Mouse (Mus musculus) lung, postnatal 0 days (tissue): ENCODE measurements around the gene Dpagt1. TPM values are rescaled to one million over a fixed set of nuclear protein-coding genes. Genes with fewer than 3 reads are reported as not detected.
"Not testable (repeated sequence)": the region's sequence is repeated elsewhere in the genome, so short reads cannot be mapped to it uniquely, and the experiment has no call there.

Source experiments
- ATAC-seq: fragments of 200-750 bp; cut with Nextera tagmentation; 2 replicates; pipeline ENCODE4 v1.8.0; 2017; ENCODE audit warnings: moderate library complexity
- DNase-seq: peaks from one replicate; pipeline ENCODE4 v3.0.0-alpha.2; 2016; ENCODE audit warnings: low spot score
- H3K27ac ChIP-seq: fragments of 300-500 bp; sonication (generic); 2 replicates; pipeline ENCODE4 v1.5.1; 2014; ENCODE audit warnings: antibody characterized with exemption, mild to moderate bottlenecking, low read length, mixed read lengths
- H3K27me3 ChIP-seq: fragments of 300-500 bp; sonication (generic); replicated peaks from 2 replicates; pipeline ENCODE4 v1.6.1; 2014; ENCODE audit warnings: low read length, mixed read lengths; ENCODE audit not compliant: insufficient read depth
- H3K36me3 ChIP-seq: fragments of 300-500 bp; sonication (generic); 2 replicates; pipeline ENCODE4 v1.6.1; 2014; ENCODE audit warnings: low read length, mixed read lengths; ENCODE audit not compliant: insufficient read depth
- H3K4me1 ChIP-seq: fragments of 300-500 bp; sonication (generic); 2 replicates; pipeline ENCODE4 v1.6.1; 2014; ENCODE audit warnings: antibody characterized with exemption, low read depth, low read length, mixed read lengths; ENCODE audit not compliant: insufficient read depth
- H3K4me2 ChIP-seq: fragments of 300-500 bp; sonication (generic); replicated peaks from 2 replicates; pipeline ENCODE4 v1.6.1; 2014; ENCODE audit warnings: low read depth, mild to moderate bottlenecking, low read length, moderate library complexity, mixed read lengths
- H3K4me3 ChIP-seq: fragments of 300-500 bp; sonication (generic); 2 replicates; pipeline ENCODE4 v1.5.1; 2014; ENCODE audit warnings: low read depth, low read length
- H3K9ac ChIP-seq: fragments of 300-500 bp; sonication (generic); replicated peaks from 2 replicates; pipeline ENCODE4 v1.6.1; 2014; ENCODE audit warnings: low read depth, mild to moderate bottlenecking
- H3K9me3 ChIP-seq: fragments of 300-500 bp; sonication (generic); 2 replicates; pipeline ENCODE4 v1.6.1; 2016; ENCODE audit warnings: low read length, mixed read lengths
- CTCF ChIP-seq: IDR thresholded peaks from 2 replicates; pipeline ENCODE4 v1.5.1; 2016; ENCODE audit warnings: antibody characterized with exemption, mild to moderate bottlenecking
- EP300 ChIP-seq: IDR thresholded peaks from 2 replicates; pipeline ENCODE4 v1.6.1; 2016; ENCODE audit warnings: antibody characterized with exemption, mild to moderate bottlenecking, control low read depth
- WGBS: fragments of 180-500 bp; shearing (Covaris S2); extraction: QIAGEN DNeasy Blood & Tissue Kit; methylation state at CpG from one replicate; pipeline ENCODE4 v1.1.7; 2014; 5-methylcytosine and 5-hydroxymethylcytosine counted together
- polyA plus RNA-seq: library from polyadenylated mRNA; unstranded; fragments of >200 nt; fragmentation: Nextera tagmentation; extraction: Ambion mirVana; gene quantifications from 2 replicates; pipeline ENCODE4 v1.2.1, GENCODE M21; 2015

Dpagt1 gene
- polyA plus RNA-seq, 1 experiment from 2014 or later = 42.1 TPM

DNA sequence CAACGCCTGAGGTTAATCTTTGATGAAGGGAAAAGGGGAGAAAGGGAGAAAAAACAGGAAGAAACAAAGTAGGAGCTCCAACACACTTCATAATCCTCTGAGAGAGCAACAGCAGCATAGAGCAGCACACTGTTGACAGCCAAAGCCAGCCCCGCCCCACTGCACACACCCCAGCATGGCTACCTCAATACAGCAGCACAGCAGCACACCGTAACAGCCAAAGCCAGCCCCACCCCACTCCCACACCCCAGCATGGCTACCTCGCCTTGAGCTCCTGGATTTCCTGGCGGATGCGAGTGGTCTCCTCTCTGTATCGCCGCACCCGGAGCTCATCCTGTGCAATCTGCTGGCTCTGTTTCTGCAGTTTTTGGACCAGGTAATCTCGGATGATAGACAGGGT, 26.5 kb downstream of the Dpagt1 start:
- WGBS = 95% methylated on average over 10 of the region's 10 CpGs
- ATAC-seq = no peak
- no peak overlapping the region for H3K9ac ChIP-seq

DNA sequence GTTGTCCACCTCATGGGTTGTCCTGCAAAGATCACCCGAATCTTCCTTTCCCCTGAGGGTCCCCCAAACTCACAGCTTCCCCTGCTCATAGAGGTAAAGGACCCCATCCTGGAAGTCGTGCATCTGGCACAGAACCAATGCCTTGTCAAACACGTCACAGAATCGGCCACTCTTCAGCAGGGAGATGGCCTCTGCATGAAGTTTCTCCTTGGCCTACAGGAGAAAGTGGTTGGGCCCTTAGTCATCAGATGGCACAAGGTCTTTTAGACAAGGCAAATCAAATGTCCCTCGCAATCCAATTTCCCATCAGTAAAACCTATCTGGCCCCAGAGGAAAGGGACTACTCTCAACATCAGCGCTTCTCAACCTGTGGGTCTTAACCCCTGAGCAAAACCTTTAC, 27.3 kb downstream of the Dpagt1 start:
- no peak for ATAC-seq

More for the DNA sequence above, 26.5 kb downstream of the Dpagt1 start:
- no peaks in the 10 kb centered on the region for H3K27me3 ChIP-seq
- H3K36me3 ChIP-seq = peaks cover 53% of the 10 kb centered on the region; the same call in 1 of the 2 replicates
- no peaks in the 10 kb centered on the region for H3K9me3 ChIP-seq
- no peak for TF ChIP-seq CTCF
- TF ChIP-seq EP300 = no peak
- no peaks in the 10 kb centered on the region for H3K4me1 ChIP-seq
- DNase-seq = no peak
- H3K4me3 ChIP-seq = no peak overlapping the region
- H3K4me2 ChIP-seq = no peak overlapping the region
- no peak overlapping the region for H3K27ac ChIP-seq

DNA sequence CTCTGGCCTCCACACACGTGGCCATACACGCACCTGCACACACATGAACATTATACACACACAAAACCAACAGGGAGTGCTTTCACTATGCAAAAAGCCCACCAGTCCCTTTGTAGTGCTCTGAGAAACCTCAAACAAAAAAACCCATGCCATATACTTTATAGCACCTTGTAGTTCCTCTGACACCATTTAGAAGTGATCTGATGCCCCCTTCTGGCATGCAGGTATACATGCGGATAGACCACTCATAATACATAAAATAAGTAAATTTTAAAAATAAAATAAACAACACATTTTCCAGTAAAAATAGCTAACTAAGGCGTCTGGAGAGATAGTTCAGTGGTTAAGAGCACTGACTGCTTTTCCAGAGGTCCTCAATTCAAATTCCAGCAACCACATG, 31.4 kb downstream of the Dpagt1 start:
- Histone ChIP-seq H3K4me2 (no peak overlapping the region), H3K4me1 (no peaks in the 10 kb centered on the region), H3K36me3 (peaks cover 45% of the 10 kb centered on the region; the same call in 1 of the 2 replicates), H3K4me3 (no peak overlapping the region), H3K27ac (no peak overlapping the region), H3K27me3 (no peaks in the 10 kb centered on the region), H3K9ac (no peak overlapping the region), H3K9me3 (no peaks in the 10 kb centered on the region)
- DNase-seq (peak; percentile 67), ATAC-seq (no peak)
- TF ChIP-seq CTCF (peak; percentile 62), EP300 (no peak)
- 77% methylated on average over 4 of the region's 4 CpGs for WGBS

More for the DNA sequence above, 27.3 kb downstream of the Dpagt1 start:
- Histone ChIP-seq H3K9ac (no peak overlapping the region), H3K36me3 (peaks cover 51% of the 10 kb centered on the region; the same call in 1 of the 2 replicates), H3K4me1 (no peaks in the 10 kb centered on the region), H3K27me3 (no peaks in the 10 kb centered on the region), H3K4me3 (no peak overlapping the region), H3K27ac (no peak overlapping the region), H3K9me3 (no peaks in the 10 kb centered on the region), H3K4me2 (no peak overlapping the region)
- TF ChIP-seq EP300 (no peak), CTCF (no peak)
- WGBS = 85% methylated on average over 6 of the region's 6 CpGs
- DNase-seq = no peak

DNA sequence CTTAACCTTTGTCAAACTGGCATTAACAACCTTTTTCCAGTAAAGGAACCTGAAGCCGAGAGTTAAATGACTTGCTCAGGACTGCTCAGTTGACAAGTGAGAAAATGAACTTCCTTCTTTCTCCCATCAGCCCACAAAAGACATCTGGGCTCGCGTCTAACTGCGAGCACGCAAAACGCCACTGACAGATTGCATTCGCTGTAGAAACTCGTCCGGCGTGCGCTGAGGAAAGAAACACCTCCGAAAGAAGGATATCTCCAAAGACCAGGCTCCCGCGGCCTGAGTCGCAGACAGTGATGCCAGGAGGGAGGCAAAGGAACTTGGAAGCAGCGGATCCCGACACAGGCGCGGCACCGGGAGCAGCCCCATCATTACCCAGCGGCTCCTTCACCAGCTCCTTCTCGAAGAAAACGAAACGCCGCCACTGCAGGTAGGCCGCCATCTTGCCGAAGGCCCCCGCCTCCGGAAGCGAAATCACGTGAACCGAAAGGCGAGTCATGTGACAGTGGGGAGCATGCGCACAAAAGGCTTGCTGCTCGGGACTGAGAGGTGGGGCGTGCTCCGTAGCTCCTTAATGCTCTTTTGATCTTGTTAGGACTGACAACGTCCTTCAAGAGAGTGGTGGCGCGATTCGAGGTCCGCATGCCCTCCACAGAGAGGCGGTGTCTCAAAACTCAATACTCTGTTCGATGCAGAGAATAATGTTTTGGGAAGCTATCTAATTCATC, 35.5 kb downstream of the Dpagt1 start, which contains the start of gene Vps11:
Vps11 (minus strand) TSS at position 481 of the 728 bp plus-strand sequence.
- Histone ChIP-seq H3K9ac (peak within 1 kb of the TSS; percentile 93), H3K4me3 (peak within 1 kb of the TSS; percentile 94), H3K9me3 (no peaks in the 10 kb centered on the region), H3K27me3 (no peaks in the 10 kb centered on the region), H3K36me3 (peaks cover 14% of the 10 kb centered on the region; the same call in 1 of the 2 replicates), H3K27ac (peak within 1 kb of the TSS; percentile 85), H3K4me1 (no peaks in the 10 kb centered on the region), H3K4me2 (peak within 1 kb of the TSS; percentile 84)
- TF ChIP-seq EP300 (no peak), CTCF (peak; percentile 44)
- peak; percentile 97 for ATAC-seq
- peak; percentile 99 for DNase-seq
- 2% methylated on average over 44 of the region's 44 CpGs for WGBS

DNA sequence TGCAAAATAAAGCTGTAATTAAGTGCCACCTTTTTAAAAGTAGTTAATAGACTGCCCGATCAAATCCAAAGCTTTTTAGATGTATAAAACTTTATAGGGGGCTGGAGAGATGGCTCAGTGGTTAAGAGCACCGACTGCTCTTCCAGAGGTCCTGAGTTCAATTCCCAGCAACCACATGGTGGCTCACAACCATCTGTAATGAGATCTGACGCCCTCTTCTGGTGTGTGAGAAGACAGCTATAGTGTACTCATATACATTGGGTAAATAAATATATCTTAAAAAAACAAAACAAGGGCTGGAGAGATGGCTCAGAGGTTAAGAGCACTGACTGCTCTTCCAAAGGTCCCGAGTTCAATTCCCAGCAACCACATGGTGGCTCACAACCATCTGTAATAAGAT, 36.1 kb downstream of the Dpagt1 start:
- 0 out of 2 replicates have a peak overlapping the region, but pooled peaks have one; percentile 93 for H3K9ac ChIP-seq
- not testable (repeated sequence) for DNase-seq, H3K9me3 ChIP-seq, H3K27me3 ChIP-seq, H3K4me1 ChIP-seq
- peaks cover 12% of the 10 kb centered on the region; the same call in 1 of the 2 replicates for H3K36me3 ChIP-seq
- peak; percentile 37 for ATAC-seq
- peak overlapping the region; percentile 2; the same call in 1 of the 2 replicates for H3K27ac ChIP-seq
- WGBS = 40% methylated on average over 4 of the region's 4 CpGs
- H3K4me2 ChIP-seq = peak overlapping the region; percentile 84
- H3K4me3 ChIP-seq = peak overlapping the region; percentile 94

DNA sequence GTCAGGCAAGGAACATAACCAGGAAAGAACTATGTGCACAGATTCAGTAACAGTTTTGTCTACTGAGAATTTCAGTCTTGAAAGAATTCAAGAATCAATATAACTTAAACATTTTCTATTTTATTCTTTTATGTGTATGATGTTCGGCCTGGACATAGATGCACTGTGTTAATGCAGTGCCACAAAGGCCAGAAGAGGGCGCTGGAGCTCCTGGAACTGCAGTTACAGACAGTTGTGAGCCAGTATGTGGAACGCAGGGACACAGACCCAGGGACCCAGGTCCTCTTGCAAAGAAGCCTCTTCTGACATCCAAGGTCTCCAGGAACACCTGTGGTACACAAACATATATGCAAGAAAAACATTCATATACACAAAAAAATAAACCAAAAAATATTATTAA, 38.7 kb downstream of the Dpagt1 start:
- TF ChIP-seq CTCF = peak; percentile 51
- no peak for TF ChIP-seq EP300
- H3K36me3 ChIP-seq = peaks cover 3% of the 10 kb centered on the region; the same call in 1 of the 2 replicates
- H3K4me3 ChIP-seq = no peak overlapping the region
- DNase-seq (no peak), ATAC-seq (no peak)
- H3K4me2 ChIP-seq = no peak overlapping the region
- H3K9me3 ChIP-seq = no peaks in the 10 kb centered on the region
- no peak overlapping the region for H3K27ac ChIP-seq
- WGBS = 59% methylated on average over 3 of the region's 3 CpGs
- H3K27me3 ChIP-seq = no peaks in the 10 kb centered on the region
- no peaks in the 10 kb centered on the region for H3K4me1 ChIP-seq
- H3K9ac ChIP-seq = no peak overlapping the region
